Mouse (Mus musculus) liver, postnatal 0 days (tissue): ENCODE data around the gene Clcn2. TPM values are rescaled to one million over a fixed set of nuclear protein-coding genes. Genes with fewer than 3 reads are reported as not detected.
A peak's percentile ranks its signal among the peaks of the same experiment; 100 is the strongest.

Experiments used
- ATAC-seq: fragments of 200-750 bp; cut with Nextera tagmentation; 2 replicates; pipeline ENCODE4 v1.8.0; 2017; ENCODE audit warnings: mild to moderate bottlenecking, moderate library complexity
- DNase-seq: peaks from one replicate; pipeline ENCODE4 v3.0.0-alpha.2; 2016
- H3K27ac ChIP-seq: fragments of 300-500 bp; sonication (generic); 2 replicates; pipeline ENCODE4 v1.5.1; 2014; ENCODE audit warnings: antibody characterized with exemption, moderate library complexity, mild to moderate bottlenecking, low read depth
- H3K27me3 ChIP-seq: fragments of 300-500 bp; sonication (generic); 2 replicates; pipeline ENCODE4 v1.6.1; 2014; ENCODE audit warnings: low read length, control low read depth, mixed read lengths; ENCODE audit not compliant: insufficient read depth
- H3K36me3 ChIP-seq: fragments of 300-500 bp; sonication (generic); replicated peaks from 2 replicates; pipeline ENCODE4 v1.6.1; 2014; ENCODE audit warnings: mild to moderate bottlenecking, control low read depth, low read length, moderate library complexity, mixed read lengths; ENCODE audit not compliant: insufficient read depth
- H3K4me1 ChIP-seq: fragments of 300-500 bp; sonication (generic); 2 replicates; pipeline ENCODE4 v1.6.1; 2014; ENCODE audit warnings: antibody characterized with exemption, mild to moderate bottlenecking, control low read depth; ENCODE audit not compliant: insufficient read depth
- H3K4me2 ChIP-seq: fragments of 300-500 bp; sonication (generic); 2 replicates; pipeline ENCODE4 v1.6.1; 2014; ENCODE audit warnings: low read depth, mild to moderate bottlenecking, low read length, moderate library complexity, mixed read lengths
- H3K4me3 ChIP-seq: fragments of 300-500 bp; sonication (generic); 2 replicates; pipeline ENCODE4 v1.5.1; 2014; ENCODE audit warnings: low read depth, low read length
- H3K9ac ChIP-seq: fragments of 300-500 bp; sonication (generic); replicated peaks from 2 replicates; pipeline ENCODE4 v1.6.1; 2014; ENCODE audit warnings: mild to moderate bottlenecking, moderate library complexity
- H3K9me3 ChIP-seq: fragments of 300-500 bp; sonication (generic); 2 replicates; pipeline ENCODE4 v1.6.1; 2016; ENCODE audit warnings: mild to moderate bottlenecking, control low read depth, low read length, mixed read lengths
- CTCF ChIP-seq: sonication (generic); IDR thresholded peaks from 2 replicates; pipeline ENCODE4 v1.5.1; 2016; ENCODE audit warnings: antibody characterized with exemption, low read depth
- EP300 ChIP-seq: IDR thresholded peaks from 2 replicates; pipeline ENCODE4 v1.6.1; 2016; ENCODE audit warnings: antibody characterized with exemption, low read depth, mild to moderate bottlenecking
- WGBS: fragments of 180-500 bp; shearing (Covaris S2); extraction: QIAGEN DNeasy Blood & Tissue Kit; methylation state at CpG from one replicate; pipeline ENCODE4 v1.1.7; 2014; ENCODE audit not compliant: insufficient replicate concordance; 5-methylcytosine and 5-hydroxymethylcytosine counted together
- polyA plus RNA-seq: library from polyadenylated mRNA; unstranded; fragments of >200 nt; fragmentation: Nextera tagmentation; extraction: Ambion mirVana; gene quantifications from 2 replicates; pipeline ENCODE4 v1.2.1, GENCODE M21; 2015

Clcn2 gene
- polyA plus RNA-seq, 1 experiment from 2014 or later: 4.7 TPM

GRCm38 (mm10) chr16:20725321-20725720 lies 7.8 kb upstream of the Clcn2 start:
- DNase-seq (no peak), ATAC-seq (no peak)
- no peak overlapping the region for H3K9ac ChIP-seq
- no peaks in the 10 kb centered on the region; the same call in 1 of the 2 replicates for H3K27me3 ChIP-seq
- H3K4me1 ChIP-seq: peaks cover 11% of the 10 kb centered on the region
- no peak overlapping the region for H3K27ac ChIP-seq
- no peak overlapping the region for H3K4me2 ChIP-seq
- no peaks in the 10 kb centered on the region for H3K9me3 ChIP-seq
- no peak overlapping the region for H3K4me3 ChIP-seq
- no peak for TF ChIP-seq CTCF
- no peak for TF ChIP-seq EP300
- WGBS: 83% methylated on average over 7 of the region's 7 CpGs
- H3K36me3 ChIP-seq: peaks cover 12% of the 10 kb centered on the region

DNA sequence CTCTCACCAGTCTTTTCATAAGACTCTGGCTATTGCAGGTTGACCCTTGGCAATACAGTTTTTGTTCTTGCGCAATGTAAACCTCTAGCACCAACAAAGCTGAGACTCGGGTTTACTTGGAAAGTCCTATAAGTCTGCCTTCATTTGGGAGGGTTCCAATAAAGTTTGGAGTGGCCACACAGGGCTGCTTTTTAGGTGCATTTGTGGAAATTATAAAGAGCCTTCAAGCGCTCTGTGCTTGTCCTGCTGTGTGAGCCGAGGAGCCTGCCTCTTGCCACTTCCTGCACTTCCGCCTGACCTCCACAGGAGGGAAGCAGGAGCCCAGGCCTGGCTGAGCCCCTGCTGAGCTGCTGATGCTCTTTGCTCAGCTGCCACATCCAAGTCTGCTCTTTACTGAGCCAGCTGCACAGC lies 6.8 kb upstream of the Clcn2 start:
- WGBS: 29% methylated on average over 5 of the region's 5 CpGs
- Histone ChIP-seq H3K4me1 (peaks cover 11% of the 10 kb centered on the region), H3K9ac (no peak overlapping the region), H3K4me2 (no peak overlapping the region; the same call in 1 of the 2 replicates), H3K36me3 (peaks cover 19% of the 10 kb centered on the region), H3K27me3 (no peaks in the 10 kb centered on the region), H3K9me3 (no peaks in the 10 kb centered on the region), H3K4me3 (no peak overlapping the region), H3K27ac (peak overlapping the region; percentile 41; the same call in 1 of the 2 replicates)
- TF ChIP-seq CTCF (peak; percentile 84), EP300 (no peak)
- ATAC-seq (peak; percentile 90), DNase-seq (peak; percentile 64)

GRCm38 (mm10) chr16:20723247-20723646 lies 5.7 kb upstream of the Clcn2 start:
- no peak overlapping the region for H3K4me2 ChIP-seq
- H3K4me3 ChIP-seq: no peak overlapping the region
- no peak for TF ChIP-seq CTCF
- H3K27me3 ChIP-seq: no peaks in the 10 kb centered on the region
- H3K36me3 ChIP-seq: peaks cover 19% of the 10 kb centered on the region
- H3K27ac ChIP-seq: no peak overlapping the region
- peaks cover 14% of the 10 kb centered on the region for H3K4me1 ChIP-seq
- no peaks in the 10 kb centered on the region for H3K9me3 ChIP-seq
- ATAC-seq: no peak
- WGBS: 56% methylated on average over 4 of the region's 4 CpGs
- DNase-seq: no peak
- no peak overlapping the region for H3K9ac ChIP-seq

- WGBS: 73% methylated on average over 4 of the region's 4 CpGs
Measured at GRCm38 (mm10) chr16:20722736-20723135, 5.2 kb upstream of the Clcn2 start.

GRCm38 (mm10) chr16:20721808-20722207 lies 4.3 kb upstream of the Clcn2 start:
- no peak overlapping the region for H3K4me3 ChIP-seq
- ATAC-seq: no peak
- H3K27ac ChIP-seq: no peak overlapping the region
- no peaks in the 10 kb centered on the region for H3K9me3 ChIP-seq
- H3K9ac ChIP-seq: no peak overlapping the region
- H3K4me2 ChIP-seq: no peak overlapping the region
- H3K27me3 ChIP-seq: no peaks in the 10 kb centered on the region
- TF ChIP-seq CTCF (no peak), EP300 (no peak)
- no peak for DNase-seq
- H3K4me1 ChIP-seq: peaks cover 13% of the 10 kb centered on the region
- peaks cover 19% of the 10 kb centered on the region for H3K36me3 ChIP-seq
- 80% methylated on average over 10 of the region's 10 CpGs for WGBS

More at GRCm38 (mm10) chr16:20722736-20723135, 5.2 kb upstream of the Clcn2 start:
- H3K9ac ChIP-seq: no peak overlapping the region
- H3K9me3 ChIP-seq: no peaks in the 10 kb centered on the region
- H3K4me2 ChIP-seq: no peak overlapping the region
- H3K27ac ChIP-seq: no peak overlapping the region
- H3K36me3 ChIP-seq: peaks cover 19% of the 10 kb centered on the region
- ATAC-seq (no peak), DNase-seq (no peak)
- H3K27me3 ChIP-seq: no peaks in the 10 kb centered on the region
- no peak overlapping the region for H3K4me3 ChIP-seq
- H3K4me1 ChIP-seq: peaks cover 13% of the 10 kb centered on the region
- TF ChIP-seq EP300: no peak
- TF ChIP-seq CTCF: no peak

GRCm38 (mm10) chr16:20717978-20718670 lies 578 bp upstream of the Clcn2 start:
- Histone ChIP-seq H3K4me3 (peak overlapping the region; percentile 78), H3K36me3 (peaks cover 19% of the 10 kb centered on the region), H3K4me2 (peak overlapping the region; percentile 100), H3K27me3 (0 out of 2 replicates have a peak, but pooled peaks cover 3% of the 10 kb centered on the region), H3K4me1 (peaks cover 29% of the 10 kb centered on the region), H3K9me3 (no peaks in the 10 kb centered on the region), H3K9ac (peak overlapping the region; percentile 63), H3K27ac (peak overlapping the region; percentile 95)
- 3% methylated on average over 17 of the region's 18 CpGs for WGBS
- TF ChIP-seq EP300: no peak
- TF ChIP-seq CTCF: no peak
- DNase-seq: no peak
- ATAC-seq: peak; percentile 14

GRCm38 (mm10) chr16:20716841-20717180 lies 735 bp downstream of the Clcn2 start:
- TF ChIP-seq EP300 (no peak), CTCF (no peak)
- Histone ChIP-seq H3K4me2 (peak overlapping the region; percentile 100), H3K27me3 (0 out of 2 replicates have a peak, but pooled peaks cover 3% of the 10 kb centered on the region), H3K27ac (peak overlapping the region; percentile 95), H3K4me1 (peaks cover 36% of the 10 kb centered on the region), H3K9me3 (no peaks in the 10 kb centered on the region), H3K36me3 (peaks cover 15% of the 10 kb centered on the region), H3K4me3 (peak overlapping the region; percentile 78), H3K9ac (peak overlapping the region; percentile 79)
- no peak for ATAC-seq
- no peak for DNase-seq
- WGBS: 2% methylated on average over 8 of the region's 8 CpGs
